Mouse (Mus musculus): ENCODE results near the gene Papss1. TPM values are rescaled to one million over a fixed set of nuclear protein-coding genes. Genes with fewer than 3 reads are reported as not detected.

Gene Papss1
- total RNA-seq (2023) = 10 to 100 TPM; 15.3 to 24.4 TPM

GRCm38 (mm10) chr3:131564430-131565256, at the start of gene Papss1:
Papss1 (plus strand) TSS chr3:131564768.

Other genes starting within 250 kb of the Papss1 start
- 100 to 1,000 TPM; 107 to 116 TPM for gene Sgms2, start 73.4 kb upstream of the Papss1 start, total RNA-seq (2023)

All from neutrophil, adult 59 days (primary cell).